Mouse (Mus musculus): ENCODE measurements around the gene Rab8b. TPM values are rescaled to one million over a fixed set of nuclear protein-coding genes. Genes with fewer than 3 reads are reported as not detected.
A peak's percentile ranks its signal among the peaks of the same experiment; 100 is the strongest.
"Not testable (repeated sequence)": the region's sequence is repeated elsewhere in the genome, so short reads cannot be mapped to it uniquely, and the experiment has no call there.

Gene Rab8b
- polyA plus RNA-seq, 1 experiment from 2014 or later: 51.7 TPM

GRCm38 (mm10) chr9:66878899-66879298 lies 40.6 kb downstream of the Rab8b start:
- H3K4me2 ChIP-seq (ENCODE audit: low read depth, low read length, severe bottlenecking): no peak overlapping the region
- WGBS: 92% methylated on average over 3 of the region's 3 CpGs
- H3K4me1 ChIP-seq (replicated peaks; ENCODE audit: control insufficient read depth, insufficient read depth, low read length): no peaks in the 10 kb centered on the region
- H3K9me3 ChIP-seq (ENCODE audit: control insufficient read depth, low read length): no peaks in the 10 kb centered on the region
- no peaks in the 10 kb centered on the region for H3K36me3 ChIP-seq (ENCODE audit: control insufficient read depth, insufficient read depth, low read length)
- no peak overlapping the region for H3K4me3 ChIP-seq (ENCODE audit: low read depth, low read length)
- DNase-seq (ENCODE audit: low spot score) (no peak), ATAC-seq (replicated peaks; ENCODE audit: low FRiP score) (no peak)
- H3K9ac ChIP-seq (ENCODE audit: low read length): no peak overlapping the region
- H3K27ac ChIP-seq (ENCODE audit: low read depth, low read length): no peak overlapping the region
- no peaks in the 10 kb centered on the region for H3K27me3 ChIP-seq (ENCODE audit: control insufficient read depth, insufficient read depth, low read length)

DNA sequence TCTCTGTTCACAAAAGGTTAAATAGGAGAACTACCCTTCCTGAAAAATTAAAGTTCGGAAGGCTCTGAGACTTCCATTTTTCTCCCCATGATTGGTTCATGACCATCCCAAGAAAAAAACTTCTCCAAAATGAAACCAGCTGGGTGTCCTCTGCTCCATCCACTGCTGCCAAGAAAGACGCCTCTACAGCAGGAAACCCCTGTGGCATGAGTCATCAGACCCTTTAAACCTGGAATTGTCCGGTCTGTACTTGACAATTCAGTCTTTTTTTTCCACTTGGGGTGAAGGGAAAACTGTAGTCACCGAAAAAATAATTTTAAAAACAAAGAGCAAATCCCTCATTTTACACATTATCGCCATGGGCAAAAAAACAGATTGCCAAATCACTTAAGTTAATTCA lies 42.9 kb downstream of the Rab8b start:
- Histone ChIP-seq H3K27ac (ENCODE audit: low read depth, low read length) (no peak overlapping the region), H3K4me3 (ENCODE audit: low read depth, low read length) (no peak overlapping the region), H3K9ac (ENCODE audit: low read length) (no peak overlapping the region), H3K36me3 (ENCODE audit: control insufficient read depth, insufficient read depth, low read length) (no peaks in the 10 kb centered on the region), H3K4me1 (replicated peaks; ENCODE audit: control insufficient read depth, insufficient read depth, low read length) (no peaks in the 10 kb centered on the region), H3K27me3 (ENCODE audit: control insufficient read depth, insufficient read depth, low read length) (no peaks in the 10 kb centered on the region), H3K4me2 (ENCODE audit: low read depth, low read length, severe bottlenecking) (no peak overlapping the region), H3K9me3 (ENCODE audit: control insufficient read depth, low read length) (no peaks in the 10 kb centered on the region)
- WGBS: 83% methylated on average over 5 of the region's 5 CpGs
- DNase-seq (ENCODE audit: low spot score) (no peak), ATAC-seq (replicated peaks; ENCODE audit: low FRiP score) (no peak)

- 98% methylated on average over 5 of the region's 5 CpGs for WGBS
- DNase-seq (ENCODE audit: low spot score) (no peak), ATAC-seq (replicated peaks; ENCODE audit: low FRiP score) (no peak)
- H3K9me3 ChIP-seq (ENCODE audit: control insufficient read depth, low read length): no peaks in the 10 kb centered on the region
- H3K27ac ChIP-seq (ENCODE audit: low read depth, low read length): no peak overlapping the region
- no peaks in the 10 kb centered on the region for H3K27me3 ChIP-seq (ENCODE audit: control insufficient read depth, insufficient read depth, low read length)
- no peak overlapping the region for H3K4me2 ChIP-seq (ENCODE audit: low read depth, low read length, severe bottlenecking)
- H3K36me3 ChIP-seq (ENCODE audit: control insufficient read depth, insufficient read depth, low read length): no peaks in the 10 kb centered on the region
- no peak overlapping the region for H3K4me3 ChIP-seq (ENCODE audit: low read depth, low read length)
- no peaks in the 10 kb centered on the region for H3K4me1 ChIP-seq (replicated peaks; ENCODE audit: control insufficient read depth, insufficient read depth, low read length)
- no peak overlapping the region for H3K9ac ChIP-seq (ENCODE audit: low read length)
Measured at GRCm38 (mm10) chr9:66874297-66874696, 45.2 kb downstream of the Rab8b start.

- no peaks in the 10 kb centered on the region for H3K27me3 ChIP-seq (ENCODE audit: control insufficient read depth, insufficient read depth, low read length)
- H3K36me3 ChIP-seq (ENCODE audit: control insufficient read depth, insufficient read depth, low read length): no peaks in the 10 kb centered on the region
- ATAC-seq (replicated peaks; ENCODE audit: low FRiP score) (no peak), DNase-seq (ENCODE audit: low spot score) (no peak)
- no peak overlapping the region for H3K27ac ChIP-seq (ENCODE audit: low read depth, low read length)
- H3K9me3 ChIP-seq (ENCODE audit: control insufficient read depth, low read length): no peaks in the 10 kb centered on the region
- H3K4me2 ChIP-seq (ENCODE audit: low read depth, low read length, severe bottlenecking): no peak overlapping the region
- no peaks in the 10 kb centered on the region for H3K4me1 ChIP-seq (replicated peaks; ENCODE audit: control insufficient read depth, insufficient read depth, low read length)
- no peak overlapping the region for H3K9ac ChIP-seq (ENCODE audit: low read length)
- no peak overlapping the region for H3K4me3 ChIP-seq (ENCODE audit: low read depth, low read length)
Measured at GRCm38 (mm10) chr9:66873531-66873930, 46.0 kb downstream of the Rab8b start.

- H3K9me3 ChIP-seq (ENCODE audit: control insufficient read depth, low read length); H3K4me2 ChIP-seq (ENCODE audit: low read depth, low read length, severe bottlenecking); H3K36me3 ChIP-seq (ENCODE audit: control insufficient read depth, insufficient read depth, low read length); H3K27me3 ChIP-seq (ENCODE audit: control insufficient read depth, insufficient read depth, low read length); H3K27ac ChIP-seq (ENCODE audit: low read depth, low read length); DNase-seq (ENCODE audit: low spot score); H3K4me3 ChIP-seq (ENCODE audit: low read depth, low read length); ATAC-seq (replicated peaks; ENCODE audit: low FRiP score); H3K9ac ChIP-seq (ENCODE audit: low read length); H3K4me1 ChIP-seq (replicated peaks; ENCODE audit: control insufficient read depth, insufficient read depth, low read length): not testable (repeated sequence)
- 89% methylated on average over 2 of the region's 2 CpGs for WGBS
Measured at GRCm38 (mm10) chr9:66873009-66873408, 46.5 kb downstream of the Rab8b start.

DNA sequence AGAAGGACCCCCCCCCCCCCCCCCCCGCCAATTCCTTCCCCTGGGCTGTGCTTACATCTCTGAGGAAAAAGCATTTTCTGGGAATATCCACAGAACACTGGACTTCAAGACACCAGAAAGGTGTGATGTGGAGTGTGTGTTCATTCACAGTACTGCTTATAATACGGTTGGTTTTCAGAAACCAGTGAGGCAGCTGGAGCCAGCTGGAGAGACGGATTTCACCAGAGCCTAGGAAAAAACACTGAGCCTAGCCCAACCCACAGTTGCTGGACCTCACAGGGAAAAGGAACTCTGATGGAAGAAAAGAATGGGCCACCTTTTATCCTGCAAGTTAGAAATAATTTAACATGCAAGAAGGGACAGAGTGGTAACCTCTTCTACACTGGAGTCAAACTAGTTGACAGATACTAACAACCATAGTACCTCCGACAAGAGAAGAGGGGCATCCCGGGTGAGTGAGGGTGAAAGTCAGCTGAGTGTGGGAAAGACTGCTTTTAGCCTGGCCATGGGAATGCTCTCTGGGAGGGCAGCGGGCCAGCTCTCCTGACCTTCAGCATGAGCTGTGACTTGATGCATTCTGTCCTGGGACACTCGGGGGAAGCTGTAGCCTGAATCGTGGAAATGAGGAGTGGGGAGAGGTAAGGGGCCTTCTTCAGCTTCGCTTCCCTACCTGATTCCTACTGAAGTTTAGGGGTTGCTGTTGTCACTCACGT lies 47.3 kb downstream of the Rab8b start:
- ATAC-seq (replicated peaks; ENCODE audit: low FRiP score) (no peak), DNase-seq (ENCODE audit: low spot score) (no peak)
- 84% methylated on average over 10 of the region's 10 CpGs for WGBS
- H3K9ac ChIP-seq (ENCODE audit: low read length): no peak overlapping the region
- no peak overlapping the region for H3K4me2 ChIP-seq (ENCODE audit: low read depth, low read length, severe bottlenecking)
- no peaks in the 10 kb centered on the region for H3K4me1 ChIP-seq (replicated peaks; ENCODE audit: control insufficient read depth, insufficient read depth, low read length)
- no peaks in the 10 kb centered on the region for H3K27me3 ChIP-seq (ENCODE audit: control insufficient read depth, insufficient read depth, low read length)
- no peak overlapping the region for H3K4me3 ChIP-seq (ENCODE audit: low read depth, low read length)
- no peak overlapping the region for H3K27ac ChIP-seq (ENCODE audit: low read depth, low read length)
- no peaks in the 10 kb centered on the region for H3K36me3 ChIP-seq (ENCODE audit: control insufficient read depth, insufficient read depth, low read length)
- H3K9me3 ChIP-seq (ENCODE audit: control insufficient read depth, low read length): no peaks in the 10 kb centered on the region

DNA sequence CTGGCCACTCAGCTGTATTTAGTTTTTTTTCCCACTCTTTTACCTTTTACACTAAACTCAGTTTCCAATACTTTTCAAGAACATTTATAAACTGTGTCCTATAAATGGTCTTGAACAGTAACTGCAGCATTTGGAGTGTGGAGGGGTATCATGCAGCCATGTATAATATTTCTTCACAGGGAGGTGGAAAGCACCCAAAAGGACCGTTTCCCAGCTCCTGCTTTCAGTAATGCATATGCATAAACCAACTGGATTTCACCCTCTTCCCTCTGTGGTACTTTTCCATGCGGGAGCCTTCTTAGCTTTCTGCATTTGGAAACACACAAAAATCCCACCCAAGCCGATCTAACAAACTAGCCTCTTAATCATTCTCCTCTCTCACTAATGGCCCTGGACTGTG lies 54.8 kb downstream of the Rab8b start:
- DNase-seq (ENCODE audit: low spot score): no peak
- ATAC-seq (replicated peaks; ENCODE audit: low FRiP score): no peak
- Histone ChIP-seq H3K4me2 (ENCODE audit: low read depth, low read length, severe bottlenecking) (no peak overlapping the region), H3K4me1 (replicated peaks; ENCODE audit: control insufficient read depth, insufficient read depth, low read length) (peaks cover 14% of the 10 kb centered on the region; the same call in 1 of the 2 replicates), H3K27me3 (ENCODE audit: control insufficient read depth, insufficient read depth, low read length) (no peaks in the 10 kb centered on the region), H3K27ac (ENCODE audit: low read depth, low read length) (peak overlapping the region; percentile 78), H3K9ac (ENCODE audit: low read length) (no peak overlapping the region), H3K9me3 (ENCODE audit: control insufficient read depth, low read length) (no peaks in the 10 kb centered on the region), H3K4me3 (ENCODE audit: low read depth, low read length) (no peak overlapping the region), H3K36me3 (ENCODE audit: control insufficient read depth, insufficient read depth, low read length) (no peaks in the 10 kb centered on the region)
- WGBS: 72% methylated on average over 3 of the region's 3 CpGs

DNA sequence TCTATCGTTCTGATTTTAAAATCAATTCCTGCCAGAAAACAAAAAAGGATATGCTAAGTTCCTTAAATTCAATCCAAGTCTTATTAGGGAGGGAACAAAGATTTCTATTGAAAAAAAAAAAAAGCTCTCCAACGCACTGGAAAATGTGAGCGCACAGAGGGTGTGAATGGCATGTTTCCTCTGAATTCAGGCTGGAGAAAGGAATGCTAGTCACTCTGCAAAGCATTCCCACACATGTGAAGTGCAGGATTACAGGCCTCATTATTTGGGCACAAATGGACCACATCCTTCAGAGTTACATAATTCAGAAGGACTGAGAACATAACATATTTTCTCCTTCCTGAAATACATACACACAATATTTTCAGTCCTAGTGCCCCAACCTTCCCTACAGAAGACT lies 56.0 kb downstream of the Rab8b start:
- ATAC-seq (replicated peaks; ENCODE audit: low FRiP score) (no peak), DNase-seq (ENCODE audit: low spot score) (no peak)
- H3K4me1 ChIP-seq (replicated peaks; ENCODE audit: control insufficient read depth, insufficient read depth, low read length): peaks cover 14% of the 10 kb centered on the region; the same call in 1 of the 2 replicates
- H3K9me3 ChIP-seq (ENCODE audit: control insufficient read depth, low read length): no peaks in the 10 kb centered on the region
- H3K4me2 ChIP-seq (ENCODE audit: low read depth, low read length, severe bottlenecking): no peak overlapping the region
- no peak overlapping the region for H3K4me3 ChIP-seq (ENCODE audit: low read depth, low read length)
- no peak overlapping the region for H3K9ac ChIP-seq (ENCODE audit: low read length)
- peak overlapping the region; percentile 78 for H3K27ac ChIP-seq (ENCODE audit: low read depth, low read length)
- 15% methylated on average over 3 of the region's 3 CpGs for WGBS
- H3K27me3 ChIP-seq (ENCODE audit: control insufficient read depth, insufficient read depth, low read length): no peaks in the 10 kb centered on the region
- H3K36me3 ChIP-seq (ENCODE audit: control insufficient read depth, insufficient read depth, low read length): no peaks in the 10 kb centered on the region

- Histone ChIP-seq H3K9me3 (ENCODE audit: control insufficient read depth, low read length) (no peaks in the 10 kb centered on the region), H3K9ac (ENCODE audit: low read length) (no peak overlapping the region), H3K4me1 (replicated peaks; ENCODE audit: control insufficient read depth, insufficient read depth, low read length) (peaks cover 14% of the 10 kb centered on the region; the same call in 1 of the 2 replicates), H3K4me2 (ENCODE audit: low read depth, low read length, severe bottlenecking) (no peak overlapping the region), H3K27me3 (ENCODE audit: control insufficient read depth, insufficient read depth, low read length) (no peaks in the 10 kb centered on the region), H3K36me3 (ENCODE audit: control insufficient read depth, insufficient read depth, low read length) (no peaks in the 10 kb centered on the region), H3K4me3 (ENCODE audit: low read depth, low read length) (no peak overlapping the region), H3K27ac (ENCODE audit: low read depth, low read length) (no peak overlapping the region)
- 96% methylated on average over 4 of the region's 4 CpGs for WGBS
- DNase-seq (ENCODE audit: low spot score) (no peak), ATAC-seq (replicated peaks; ENCODE audit: low FRiP score) (no peak)
Measured at GRCm38 (mm10) chr9:66862202-66862601, 57.3 kb downstream of the Rab8b start.

All from forebrain, embryonic 11.5 days (tissue).